Mouse (Mus musculus): ENCODE data around the gene Ccdc130. TPM values are rescaled to one million over a fixed set of nuclear protein-coding genes. Genes with fewer than 3 reads are reported as not detected.

Ccdc130 gene
- total and polyA plus RNA-seq, 3 experiments, result 10.2 to 26.0 TPM; not detected in 1

- Histone ChIP-seq H3K4me1 (ENCODE audit: control insufficient read depth in 1 of 2, insufficient read depth in 2 of 2, low read length in 2 of 2) (peaks cover 2 to 6% of the 10 kb centered on the region in 2 experiments; a peak in 1 of 4 replicates), H3K36me3 (ENCODE audit: control insufficient read depth in 1 of 2, insufficient read depth in 2 of 2, low read length in 2 of 2) (peaks cover 0 to 4% of the 10 kb centered on the region in 2 experiments; a peak in 2 of 4 replicates)
- peak; percentile 94 for DNase-seq (ENCODE audit: low read depth, low spot score)
- TF ChIP-seq MAX (IDR thresholded peaks at IDR 0.05; ENCODE audit: low read length) (peak; percentile 95), TCF12 (IDR thresholded peaks at IDR 0.05; ENCODE audit: low read depth, low read length) (peak; percentile 55; the same call in 1 of the 2 replicates), SMC3 (IDR thresholded peaks at IDR 0.05; ENCODE audit: low read depth, low read length) (no peak), RAD21 (IDR thresholded peaks at IDR 0.05; ENCODE audit: low read depth, low read length) (no peak), ELF1 (IDR thresholded peaks at IDR 0.05; ENCODE audit: low read depth, low read length) (no peak), EP300 (IDR thresholded peaks at IDR 0.05; ENCODE audit: low read depth in 1 of 2, low read length in 2 of 2) (no peak; a peak in 1 of 4 replicates), ZKSCAN1 (IDR thresholded peaks at IDR 0.05; ENCODE audit: low read depth, low read length) (no peak), GABPA (IDR thresholded peaks at IDR 0.05; ENCODE audit: low read depth, low read length) (no peak), CHD2 (IDR thresholded peaks at IDR 0.05; ENCODE audit: low read length) (no peak), ZMIZ1 (IDR thresholded peaks at IDR 0.05; ENCODE audit: low read depth, low read length) (peak; percentile 85), TBP (IDR thresholded peaks at IDR 0.05; ENCODE audit: low read depth, low read length) (peak; percentile 65; the same call in 1 of the 2 replicates), USF2 (IDR thresholded peaks at IDR 0.05; ENCODE audit: borderline replicate concordance in 1 of 2, insufficient read depth in 1 of 2, low read depth in 1 of 2, low read length in 2 of 2) (no peak), POLR2AphosphoS5 (IDR thresholded peaks at IDR 0.05; ENCODE audit: borderline replicate concordance, low read depth, low read length) (no peak), CHD1 (IDR thresholded peaks at IDR 0.05; ENCODE audit: low read depth, low read length) (no peak), CTCF (IDR thresholded peaks at IDR 0.05 in 2 of 3, conservative IDR thresholded peaks at IDR 0.05 in 1 of 3; ENCODE audit: control insufficient read depth in 1 of 3, insufficient read depth in 1 of 3, low read depth in 2 of 3, low read length in 3 of 3, poor library complexity in 1 of 3, severe bottlenecking in 1 of 3) (no peak), SIN3A (IDR thresholded peaks at IDR 0.05; ENCODE audit: low read length) (peak; percentile 77), POLR2A (IDR thresholded peaks at IDR 0.05; ENCODE audit: control insufficient read depth in 1 of 2, insufficient read depth in 1 of 2, low read depth in 1 of 2, low read length in 2 of 2, poor library complexity in 1 of 2) (peak; percentile 27 to 94; a peak in 3 of 4 replicates), NRF1 (IDR thresholded peaks at IDR 0.05; ENCODE audit: insufficient read depth, low read depth, low read length, poor library complexity, severe bottlenecking) (peak; percentile 94), KAT2A (conservative IDR thresholded peaks at IDR 0.05; ENCODE audit: low read depth, low read length) (peak; percentile 48), ETS1 (IDR thresholded peaks at IDR 0.05; ENCODE audit: low read depth, low read length) (0 out of 2 replicates have a peak, but pooled peaks have one; percentile 1), MEF2A (IDR thresholded peaks at IDR 0.05; ENCODE audit: extremely low read depth, insufficient replicate concordance, low read depth, low read length, poor library complexity, severe bottlenecking) (peak; percentile 22; the same call in 1 of the 2 replicates), MAFK (IDR thresholded peaks at IDR 0.05; ENCODE audit: borderline replicate concordance, low read depth, low read length) (no peak), MAZ (IDR thresholded peaks at IDR 0.05; ENCODE audit: low read depth, low read length) (no peak), ZNF384 (IDR thresholded peaks at IDR 0.05; ENCODE audit: low read depth, low read length) (peak; percentile 74), BHLHE40 (IDR thresholded peaks at IDR 0.05; ENCODE audit: borderline replicate concordance, low read depth, low read length) (no peak), TAL1 (IDR thresholded peaks at IDR 0.05; ENCODE audit: low read length) (no peak), MXI1 (IDR thresholded peaks at IDR 0.05; ENCODE audit: low read depth, low read length) (peak; percentile 96), POLR2AphosphoS2 (IDR thresholded peaks at IDR 0.05; ENCODE audit: low read length) (peak; percentile 83; the same call in 1 of the 2 replicates), GATA1 (IDR thresholded peaks at IDR 0.05; ENCODE audit: low read depth, low read length) (peak; percentile 56; the same call in 1 of the 2 replicates), NELFE (IDR thresholded peaks at IDR 0.05; ENCODE audit: low read depth, low read length) (peak; percentile 95), HCFC1 (IDR thresholded peaks at IDR 0.05; ENCODE audit: low read depth, low read length) (peak; percentile 68), MYC (IDR thresholded peaks at IDR 0.05; ENCODE audit: low read depth, low read length) (peak; percentile 94), UBTF (IDR thresholded peaks at IDR 0.05; ENCODE audit: borderline replicate concordance, insufficient read depth, low read depth, low read length) (no peak), MYB (IDR thresholded peaks at IDR 0.05; ENCODE audit: low read depth, low read length) (no peak; the same call in 1 of the 2 replicates), RCOR1 (IDR thresholded peaks at IDR 0.05; ENCODE audit: low read depth, low read length) (no peak)
Observed at GRCm38 (mm10) chr8:84256822-84257610, 13.2 kb downstream of the Ccdc130 start, which contains the start of gene Mri1. TSS of gene Mri1 (minus strand) at chr8:84257326.

More at GRCm38 (mm10) chr8:84256822-84257610, 13.2 kb downstream of the Ccdc130 start, which contains the start of gene Mri1:
- Histone ChIP-seq H3K9ac (ENCODE audit: control insufficient read depth, low read depth, low read length, poor library complexity, severe bottlenecking) (peak within 1 kb of the TSS; percentile 88), H3K27ac (ENCODE audit: control insufficient read depth, low read depth, low read length) (peak within 1 kb of the TSS; percentile 88), H3K79me2 (ENCODE audit: control insufficient read depth, insufficient read depth, low read length, poor library complexity) (peaks cover 19% of the 10 kb centered on the region), H3K4me3 (ENCODE audit: control insufficient read depth in 1 of 2, insufficient read depth in 1 of 2, low read depth in 2 of 2, low read length in 2 of 2) (peak within 1 kb of the TSS; percentile 77 to 86), H3K27me3 (ENCODE audit: control insufficient read depth in 1 of 2, insufficient read depth in 2 of 2, low read length in 2 of 2) (no peaks in the 10 kb centered on the region), H3K9me3 (replicated peaks; ENCODE audit: insufficient read depth, low read length) (no peaks in the 10 kb centered on the region)

Measured in MEL (cell line).